Mouse (Mus musculus): ENCODE results near the gene Gstp1. TPM values are rescaled to one million over a fixed set of nuclear protein-coding genes. Genes with fewer than 3 reads are reported as not detected.

The Gstp1 gene
- total RNA-seq, 1 experiment from 2014 or later = 82.5 TPM

GRCm38 (mm10) chr19:4003641-4004040, 34.1 kb downstream of the Gstp1 start:
- ATAC-seq (replicated peaks; ENCODE audit: low read depth, poor library complexity, severe bottlenecking) = no peak

GRCm38 (mm10) chr19:4003112-4003511, 34.7 kb downstream of the Gstp1 start, which contains the start of gene Doc2g:
TSS of gene Doc2g (plus strand) at chr19:4003313.
- no peak for ATAC-seq (replicated peaks; ENCODE audit: low read depth, poor library complexity, severe bottlenecking)

GRCm38 (mm10) chr19:4001752-4002151, 36.0 kb downstream of the Gstp1 start:
- ATAC-seq (replicated peaks; ENCODE audit: low read depth, poor library complexity, severe bottlenecking) = no peak

- ATAC-seq (replicated peaks; ENCODE audit: low read depth, poor library complexity, severe bottlenecking) = no peak
Observed at GRCm38 (mm10) chr19:4000949-4001525, 36.7 kb downstream of the Gstp1 start.

GRCm38 (mm10) chr19:4000119-4000900, 37.5 kb downstream of the Gstp1 start, which contains the start of the genes Nudt8 and Gm49405:
TSS of gene Nudt8 (plus strand) at chr19:4000580.
TSS of gene Gm49405 (plus strand) at chr19:4000626.
- peak; percentile 91 for ATAC-seq (replicated peaks; ENCODE audit: low read depth, poor library complexity, severe bottlenecking)

GRCm38 (mm10) chr19:3999121-3999730, 38.6 kb downstream of the Gstp1 start:
- ATAC-seq (replicated peaks; ENCODE audit: low read depth, poor library complexity, severe bottlenecking) = no peak

- ATAC-seq (replicated peaks; ENCODE audit: low read depth, poor library complexity, severe bottlenecking) = no peak
Observed at GRCm38 (mm10) chr19:3998335-3998734, 39.5 kb downstream of the Gstp1 start.

- no peak for ATAC-seq (replicated peaks; ENCODE audit: low read depth, poor library complexity, severe bottlenecking)
Observed at GRCm38 (mm10) chr19:3997231-3997630, 40.6 kb downstream of the Gstp1 start.

GRCm38 (mm10) chr19:3996747-3997146, 41.0 kb downstream of the Gstp1 start:
- no peak for ATAC-seq (replicated peaks; ENCODE audit: low read depth, poor library complexity, severe bottlenecking)

- no peak for ATAC-seq (replicated peaks; ENCODE audit: low read depth, poor library complexity, severe bottlenecking)
Observed at GRCm38 (mm10) chr19:3996106-3996505, 41.7 kb downstream of the Gstp1 start.

GRCm38 (mm10) chr19:3995505-3995904, 42.3 kb downstream of the Gstp1 start:
- ATAC-seq (replicated peaks; ENCODE audit: low read depth, poor library complexity, severe bottlenecking) = no peak

- no peak for ATAC-seq (replicated peaks; ENCODE audit: low read depth, poor library complexity, severe bottlenecking)
Observed at GRCm38 (mm10) chr19:3994932-3995331, 42.9 kb downstream of the Gstp1 start.

GRCm38 (mm10) chr19:3992416-3992815, 45.4 kb downstream of the Gstp1 start, which contains the start of gene Tbx10:
TSS of gene Tbx10 (plus strand) at chr19:3992752.
- ATAC-seq (replicated peaks; ENCODE audit: low read depth, poor library complexity, severe bottlenecking) = no peak

- ATAC-seq (replicated peaks; ENCODE audit: low read depth, poor library complexity, severe bottlenecking) = no peak
Observed at GRCm38 (mm10) chr19:3991966-3992365, 45.8 kb downstream of the Gstp1 start.

- ATAC-seq (replicated peaks; ENCODE audit: low read depth, poor library complexity, severe bottlenecking) = no peak
Observed at GRCm38 (mm10) chr19:3991562-3991961, 46.2 kb downstream of the Gstp1 start.

GRCm38 (mm10) chr19:3990804-3991203, 47.0 kb downstream of the Gstp1 start:
- ATAC-seq (replicated peaks; ENCODE audit: low read depth, poor library complexity, severe bottlenecking) = no peak

GRCm38 (mm10) chr19:3988750-3989149, 49.0 kb downstream of the Gstp1 start:
- no peak for ATAC-seq (replicated peaks; ENCODE audit: low read depth, poor library complexity, severe bottlenecking)

- ATAC-seq (replicated peaks; ENCODE audit: low read depth, poor library complexity, severe bottlenecking) = no peak
Observed at GRCm38 (mm10) chr19:3988066-3988465, 49.7 kb downstream of the Gstp1 start.

- peak; percentile 67 for ATAC-seq (replicated peaks; ENCODE audit: low read depth, poor library complexity, severe bottlenecking)
Observed at GRCm38 (mm10) chr19:3986334-3986733, 51.5 kb downstream of the Gstp1 start, which contains the start of gene Acy3. TSS of gene Acy3 (plus strand) at chr19:3986570.
